Mouse (Mus musculus) ES-E14 (cell line): Measurements from ENCODE around the gene Itch.
"Not testable (repeated sequence)": the region's sequence is repeated elsewhere in the genome, so short reads cannot be mapped to it uniquely, and the experiment has no call there.

Source experiments
- HCFC1 ChIP-seq: IDR thresholded peaks from 2 replicates; pipeline ENCODE4 v1.6.1; 2012; ENCODE audit warnings: low read length, inconsistent platforms, borderline replicate concordance; ENCODE audit not compliant: insufficient read depth
- MAFK ChIP-seq: IDR thresholded peaks from 2 replicates; pipeline ENCODE4 v1.6.1; 2014; ENCODE audit warnings: mild to moderate bottlenecking, low read depth, low read length, inconsistent platforms; ENCODE audit not compliant: insufficient read depth

DNA sequence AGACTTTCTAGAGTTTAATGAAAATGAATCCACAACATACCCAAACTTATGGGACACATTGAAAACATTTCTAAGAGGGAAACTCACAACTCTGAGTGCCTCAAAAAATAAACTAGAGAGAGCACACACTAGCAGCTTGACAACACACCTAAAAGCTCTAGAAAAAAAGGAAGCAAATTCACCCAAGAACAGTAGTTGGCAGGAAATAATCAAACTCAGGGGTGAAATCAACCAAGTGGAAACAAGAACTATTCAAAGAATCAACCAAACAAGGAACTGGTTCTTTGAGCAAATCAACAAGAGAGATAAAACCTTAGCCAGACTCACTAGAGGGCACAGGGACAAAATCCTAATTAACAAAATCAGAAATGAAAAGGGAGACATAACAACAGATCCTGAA is 16.0 kb downstream of the Itch start:
- not testable (repeated sequence) for TF ChIP-seq HCFC1, MAFK
